Mouse (Mus musculus) liver, embryonic 12.5 days (tissue): ENCODE data around the gene Cog3. TPM values are rescaled to one million over a fixed set of nuclear protein-coding genes. Genes with fewer than 3 reads are reported as not detected.

ENCODE experiments used
- ATAC-seq: fragments of 200-750 bp; cut with Nextera tagmentation; 2 replicates; pipeline ENCODE4 v1.8.0; 2017; ENCODE audit warnings: moderate number of reproducible peaks, mild to moderate bottlenecking, moderate library complexity
- H3K27ac ChIP-seq: fragments of 300-500 bp; sonication (generic); 2 replicates; pipeline ENCODE4 v1.5.1; 2016; ENCODE audit warnings: mild to moderate bottlenecking
- H3K27me3 ChIP-seq: fragments of 300-500 bp; sonication (generic); replicated peaks from 2 replicates; pipeline ENCODE4 v1.6.1; 2016; ENCODE audit warnings: mild to moderate bottlenecking, moderate library complexity
- H3K36me3 ChIP-seq: fragments of 300-500 bp; sonication (generic); 2 replicates; pipeline ENCODE4 v1.6.1; 2016; ENCODE audit warnings: mild to moderate bottlenecking, moderate library complexity
- H3K4me1 ChIP-seq: fragments of 300-500 bp; sonication (generic); 2 replicates; pipeline ENCODE4 v1.6.1; 2016
- H3K4me2 ChIP-seq: fragments of 300-500 bp; sonication (generic); 2 replicates; pipeline ENCODE4 v1.6.1; 2016; ENCODE audit warnings: mild to moderate bottlenecking, moderate library complexity
- H3K4me3 ChIP-seq: fragments of 300-500 bp; sonication (generic); 2 replicates; pipeline ENCODE4 v1.5.1; 2016; ENCODE audit warnings: mild to moderate bottlenecking, moderate library complexity
- H3K9ac ChIP-seq: fragments of 300-500 bp; sonication (generic); 2 replicates; pipeline ENCODE4 v1.6.1; 2016; ENCODE audit warnings: mild to moderate bottlenecking, moderate library complexity
- H3K9me3 ChIP-seq: fragments of 300-500 bp; sonication (generic); replicated peaks from 2 replicates; pipeline ENCODE4 v1.6.1; 2016; ENCODE audit warnings: mild to moderate bottlenecking, moderate library complexity
- WGBS: fragments of 180-500 bp; shearing (Covaris S2); methylation state at CpG from one replicate; pipeline ENCODE4 v1.1.7; 2016; ENCODE audit not compliant: insufficient replicate concordance; 5-methylcytosine and 5-hydroxymethylcytosine counted together
- polyA plus RNA-seq: library from polyadenylated mRNA; unstranded; fragments of >200 nt; fragmentation: Nextera tagmentation; extraction: Ambion mirVana; gene quantifications from 2 replicates; pipeline ENCODE4 v1.2.1, GENCODE M21; 2016

Cog3 gene
- polyA plus RNA-seq, 1 experiment from 2014 or later: 11.7 TPM

DNA sequence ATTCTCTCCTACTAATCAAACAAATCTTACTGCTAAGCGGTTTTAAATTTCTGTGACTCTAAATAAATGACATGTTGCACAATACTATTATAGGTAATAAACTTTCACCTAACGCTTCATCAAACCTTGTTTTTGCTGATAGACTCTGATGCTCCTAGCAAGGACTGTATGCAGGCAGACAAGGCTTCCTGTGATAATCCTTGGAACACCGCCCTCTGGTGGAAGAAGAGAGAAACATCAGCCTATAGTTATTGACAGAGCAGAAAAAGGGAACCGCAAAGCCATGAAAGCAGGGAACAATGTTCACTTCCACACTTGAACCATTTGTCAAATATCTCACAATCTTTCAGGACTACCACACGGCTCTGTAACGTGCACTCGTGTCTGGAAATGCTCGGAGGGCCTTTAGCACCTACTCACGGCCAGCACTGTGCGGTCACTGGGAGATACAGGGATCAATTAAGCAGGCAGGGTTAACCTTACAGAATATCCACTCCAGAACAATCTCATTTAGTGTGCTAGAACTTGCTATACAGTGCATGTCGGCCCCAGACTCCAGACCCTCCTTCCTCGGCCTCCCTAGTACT lies 32.2 kb downstream of the Cog3 start:
- Histone ChIP-seq H3K9me3 (no peaks in the 10 kb centered on the region), H3K4me2 (no peak overlapping the region), H3K4me3 (no peak overlapping the region), H3K36me3 (peaks cover 93% of the 10 kb centered on the region), H3K9ac (no peak overlapping the region), H3K27me3 (no peaks in the 10 kb centered on the region), H3K4me1 (no peaks in the 10 kb centered on the region), H3K27ac (no peak overlapping the region)
- 51% methylated on average over 12 of the region's 12 CpGs for WGBS
- no peak for ATAC-seq

DNA sequence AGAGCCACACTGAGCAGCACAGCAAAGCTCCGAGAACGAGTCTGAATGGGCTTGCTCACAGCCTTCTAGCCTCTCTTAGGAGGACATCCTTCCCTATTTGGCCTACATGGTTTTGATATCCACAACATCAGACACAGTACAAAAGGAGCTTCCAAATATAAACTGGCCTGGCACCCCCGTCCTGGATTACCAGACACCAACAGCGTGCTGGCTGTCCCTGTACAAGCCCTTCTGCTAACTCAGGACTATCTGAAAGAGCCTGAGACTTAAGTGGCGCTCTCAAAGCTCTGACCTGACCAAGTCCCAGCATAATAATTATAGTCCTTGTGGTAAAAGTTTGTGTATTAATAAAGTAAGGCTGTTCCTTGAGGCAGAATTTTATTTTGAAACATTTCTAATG lies 34.2 kb downstream of the Cog3 start:
- no peaks in the 10 kb centered on the region for H3K4me1 ChIP-seq
- H3K9ac ChIP-seq: no peak overlapping the region
- H3K4me3 ChIP-seq: no peak overlapping the region
- WGBS: 85% methylated on average over 5 of the region's 5 CpGs
- no peaks in the 10 kb centered on the region for H3K9me3 ChIP-seq
- ATAC-seq: no peak
- no peak overlapping the region for H3K4me2 ChIP-seq
- H3K27me3 ChIP-seq: no peaks in the 10 kb centered on the region
- H3K27ac ChIP-seq: no peak overlapping the region
- peaks cover 94% of the 10 kb centered on the region for H3K36me3 ChIP-seq

DNA sequence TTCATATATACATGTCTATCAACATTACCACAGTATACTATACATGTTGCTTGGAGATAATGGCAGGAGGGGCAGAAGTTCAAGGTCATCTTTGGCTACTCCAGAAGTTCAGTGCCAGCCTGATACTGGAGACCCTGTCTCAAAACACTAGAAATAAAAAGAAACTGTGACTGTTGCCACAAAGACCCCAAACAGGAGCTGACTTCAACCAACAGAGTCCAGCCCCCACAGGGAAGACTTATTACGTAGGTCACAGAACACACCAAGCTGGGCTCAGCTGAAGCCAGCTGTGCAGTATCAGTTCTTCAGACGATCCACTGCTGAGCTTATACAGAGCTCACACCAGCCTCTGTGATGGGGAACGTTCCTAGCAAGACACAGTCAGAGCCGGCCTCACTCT lies 37.9 kb downstream of the Cog3 start:
- Histone ChIP-seq H3K4me3 (no peak overlapping the region), H3K4me2 (no peak overlapping the region), H3K27ac (no peak overlapping the region), H3K9me3 (no peaks in the 10 kb centered on the region), H3K9ac (no peak overlapping the region), H3K27me3 (no peaks in the 10 kb centered on the region), H3K36me3 (peaks cover 100% of the 10 kb centered on the region), H3K4me1 (no peaks in the 10 kb centered on the region)
- no peak for ATAC-seq
- WGBS: 86% methylated on average over 4 of the region's 4 CpGs

DNA sequence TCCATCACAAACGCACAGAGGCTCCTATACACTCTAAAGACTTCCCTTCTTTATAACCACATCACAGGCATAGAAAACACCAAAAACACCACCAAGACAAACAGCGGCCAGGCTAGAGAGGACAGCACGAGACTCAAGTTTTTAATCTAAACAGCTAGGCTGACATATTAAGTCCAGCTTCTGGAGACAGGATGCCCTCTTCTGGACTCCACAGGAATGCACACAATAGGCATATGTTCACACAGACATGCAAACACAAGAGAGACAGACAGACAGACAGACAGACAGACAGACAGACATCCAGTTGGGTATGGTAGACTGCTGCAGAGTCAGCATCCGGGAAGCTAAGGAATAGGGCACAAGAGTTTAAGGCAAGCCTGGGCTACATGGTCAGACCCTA lies 40.7 kb downstream of the Cog3 start:
- no peaks in the 10 kb centered on the region for H3K27me3 ChIP-seq
- no peak overlapping the region for H3K9ac ChIP-seq
- no peak for ATAC-seq
- no peak overlapping the region for H3K4me2 ChIP-seq
- H3K36me3 ChIP-seq: peaks cover 98% of the 10 kb centered on the region
- no peak overlapping the region for H3K27ac ChIP-seq
- H3K4me1 ChIP-seq: no peaks in the 10 kb centered on the region
- H3K9me3 ChIP-seq: no peaks in the 10 kb centered on the region
- WGBS: 85% methylated on average over 4 of the region's 4 CpGs
- H3K4me3 ChIP-seq: no peak overlapping the region

DNA sequence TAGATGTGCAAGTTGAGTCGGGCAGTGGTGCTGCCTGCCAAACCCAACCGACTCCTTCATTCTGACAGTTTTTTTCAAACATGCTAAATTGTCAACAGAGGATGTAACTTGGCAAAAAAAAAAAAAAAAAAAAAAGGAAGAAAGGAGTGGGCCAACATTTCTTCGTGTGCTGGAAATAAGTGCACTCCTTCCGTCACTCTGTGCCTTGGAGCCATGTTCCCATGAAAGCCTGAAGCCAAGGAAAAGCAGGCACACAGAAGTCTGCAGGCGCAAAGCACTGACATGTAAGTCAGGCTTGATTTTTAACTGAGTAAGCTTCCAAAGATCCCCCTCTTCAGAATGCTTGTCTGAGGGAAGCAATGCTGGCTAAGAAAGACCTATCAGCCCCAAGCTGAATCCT lies 41.6 kb downstream of the Cog3 start:
- Histone ChIP-seq H3K27ac (no peak overlapping the region), H3K4me1 (no peaks in the 10 kb centered on the region), H3K4me2 (no peak overlapping the region), H3K9ac (no peak overlapping the region), H3K9me3 (no peaks in the 10 kb centered on the region), H3K4me3 (no peak overlapping the region), H3K36me3 (peaks cover 98% of the 10 kb centered on the region), H3K27me3 (no peaks in the 10 kb centered on the region)
- 81% methylated on average over 5 of the region's 5 CpGs for WGBS
- no peak for ATAC-seq

DNA sequence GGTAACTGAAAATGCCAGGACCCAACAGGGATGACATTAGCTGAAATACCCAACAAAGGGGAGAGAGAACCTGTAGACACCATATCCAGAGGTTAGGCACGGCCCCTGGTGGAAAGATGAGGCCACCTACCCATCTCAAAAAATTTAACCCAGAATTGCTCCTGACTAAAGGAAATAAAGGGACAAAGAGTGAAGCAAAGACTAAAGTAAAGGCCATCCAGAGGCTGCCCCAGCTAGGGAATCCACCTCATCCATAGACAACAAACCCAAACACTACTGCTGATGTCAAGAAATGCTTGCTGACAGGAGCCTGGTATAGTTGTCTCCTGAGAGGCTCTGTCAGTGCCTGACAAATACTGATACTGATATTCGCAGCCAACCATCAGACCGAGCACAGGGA lies 42.6 kb downstream of the Cog3 start:
- H3K4me2 ChIP-seq: no peak overlapping the region
- 95% methylated on average over 3 of the region's 3 CpGs for WGBS
- peaks cover 96% of the 10 kb centered on the region for H3K36me3 ChIP-seq
- no peak overlapping the region for H3K4me3 ChIP-seq
- H3K9me3 ChIP-seq: no peaks in the 10 kb centered on the region
- no peak for ATAC-seq
- H3K4me1 ChIP-seq: no peaks in the 10 kb centered on the region
- no peak overlapping the region for H3K27ac ChIP-seq
- no peaks in the 10 kb centered on the region for H3K27me3 ChIP-seq
- H3K9ac ChIP-seq: no peak overlapping the region

DNA sequence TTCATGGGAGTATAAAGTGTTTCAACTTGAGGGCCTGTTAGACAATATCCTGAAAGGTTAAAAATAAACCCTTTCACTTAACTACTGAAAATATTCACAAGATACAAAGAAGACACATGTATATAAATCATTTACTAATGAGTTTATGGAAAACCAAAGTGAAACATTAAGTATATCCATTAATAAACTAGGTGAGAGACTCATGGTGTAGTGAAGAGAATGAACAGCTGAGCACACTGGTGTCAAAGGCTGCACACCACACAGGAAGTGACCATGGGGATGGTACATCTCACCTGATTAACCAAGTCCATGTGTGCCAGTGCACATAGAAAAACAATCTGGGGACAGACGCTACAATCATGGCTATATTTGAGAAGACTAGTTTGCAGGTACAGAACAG lies 45.3 kb downstream of the Cog3 start:
- 82% methylated on average over 1 of the region's 1 CpGs for WGBS
- Histone ChIP-seq H3K4me1 (no peaks in the 10 kb centered on the region), H3K27ac (no peak overlapping the region), H3K4me3 (no peak overlapping the region), H3K9ac (no peak overlapping the region), H3K4me2 (no peak overlapping the region), H3K36me3 (peaks cover 95% of the 10 kb centered on the region), H3K27me3 (no peaks in the 10 kb centered on the region), H3K9me3 (no peaks in the 10 kb centered on the region)
- no peak for ATAC-seq

DNA sequence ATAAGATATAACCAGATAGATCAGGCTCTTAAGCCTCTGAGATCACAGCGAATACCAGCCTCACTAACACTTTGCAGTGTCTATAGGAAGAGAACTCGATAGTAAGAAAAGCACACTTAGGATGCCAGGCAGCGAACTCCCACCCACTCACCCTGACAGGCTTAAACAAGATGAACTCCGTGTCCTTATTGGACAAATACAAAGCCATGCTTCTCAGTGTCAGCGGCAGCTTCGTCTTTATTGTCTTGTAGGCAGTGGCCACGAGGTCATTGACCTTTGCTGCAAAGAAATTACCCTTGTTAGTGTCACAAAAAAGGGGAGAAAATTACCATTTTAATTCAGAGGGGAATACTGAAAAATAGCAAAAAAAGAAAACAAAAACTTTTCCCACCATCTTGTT lies 46.5 kb downstream of the Cog3 start:
- ATAC-seq: no peak
- 82% methylated on average over 7 of the region's 7 CpGs for WGBS
- H3K36me3 ChIP-seq: peaks cover 95% of the 10 kb centered on the region

DNA sequence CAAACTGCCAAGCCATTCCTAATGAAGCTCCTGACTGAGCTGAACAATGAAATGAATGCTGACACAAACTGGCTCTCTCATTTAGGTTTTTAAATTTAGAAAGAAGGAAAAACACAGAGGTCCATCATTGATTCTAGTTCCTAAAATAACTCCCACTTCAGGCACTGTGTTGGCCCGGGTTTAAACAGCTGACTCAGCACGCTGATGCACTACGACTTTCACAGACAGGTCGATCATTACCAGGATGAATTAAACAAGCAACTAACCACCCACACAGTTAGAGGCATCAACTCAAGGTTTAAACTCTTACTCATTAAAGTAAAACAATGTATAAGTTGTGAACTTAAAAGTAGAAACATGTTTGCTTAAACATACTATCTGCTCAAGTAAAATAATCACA lies 47.7 kb downstream of the Cog3 start:
- Histone ChIP-seq H3K9ac (no peak overlapping the region), H3K27ac (no peak overlapping the region), H3K36me3 (peaks cover 90% of the 10 kb centered on the region), H3K9me3 (no peaks in the 10 kb centered on the region), H3K4me2 (no peak overlapping the region), H3K4me3 (no peak overlapping the region), H3K4me1 (no peaks in the 10 kb centered on the region), H3K27me3 (no peaks in the 10 kb centered on the region)
- 82% methylated on average over 4 of the region's 4 CpGs for WGBS
- no peak for ATAC-seq

More for the DNA sequence above, 46.5 kb downstream of the Cog3 start:
- Histone ChIP-seq H3K4me1 (no peaks in the 10 kb centered on the region), H3K9ac (no peak overlapping the region), H3K27me3 (no peaks in the 10 kb centered on the region), H3K27ac (no peak overlapping the region), H3K4me2 (no peak overlapping the region), H3K9me3 (no peaks in the 10 kb centered on the region), H3K4me3 (no peak overlapping the region)

DNA sequence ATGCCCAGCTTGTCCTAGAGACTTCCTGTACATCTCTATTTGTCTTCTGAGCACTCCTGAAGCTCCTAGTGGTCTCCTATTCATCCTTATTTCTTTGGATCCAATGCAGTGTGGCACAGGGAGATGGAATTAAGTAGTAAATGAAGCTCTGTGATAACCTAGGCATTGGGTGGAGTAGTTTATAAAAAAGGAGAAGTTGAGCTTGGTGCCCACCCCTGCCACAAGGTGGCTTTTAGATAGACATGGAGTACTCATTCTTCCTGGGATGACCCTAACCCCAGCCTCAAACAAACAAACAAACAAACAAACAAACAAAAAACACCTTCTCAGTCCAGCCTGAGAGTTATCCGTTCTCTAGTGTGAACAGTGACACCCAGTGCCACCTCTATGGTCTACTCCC lies 56.4 kb downstream of the Cog3 start:
- Histone ChIP-seq H3K36me3 (peaks cover 15% of the 10 kb centered on the region), H3K27me3 (no peaks in the 10 kb centered on the region), H3K9ac (no peak overlapping the region), H3K9me3 (no peaks in the 10 kb centered on the region), H3K4me3 (no peak overlapping the region), H3K4me1 (no peaks in the 10 kb centered on the region), H3K27ac (no peak overlapping the region), H3K4me2 (no peak overlapping the region)
- WGBS: 60% methylated on average over 1 of the region's 1 CpGs
- ATAC-seq: no peak

DNA sequence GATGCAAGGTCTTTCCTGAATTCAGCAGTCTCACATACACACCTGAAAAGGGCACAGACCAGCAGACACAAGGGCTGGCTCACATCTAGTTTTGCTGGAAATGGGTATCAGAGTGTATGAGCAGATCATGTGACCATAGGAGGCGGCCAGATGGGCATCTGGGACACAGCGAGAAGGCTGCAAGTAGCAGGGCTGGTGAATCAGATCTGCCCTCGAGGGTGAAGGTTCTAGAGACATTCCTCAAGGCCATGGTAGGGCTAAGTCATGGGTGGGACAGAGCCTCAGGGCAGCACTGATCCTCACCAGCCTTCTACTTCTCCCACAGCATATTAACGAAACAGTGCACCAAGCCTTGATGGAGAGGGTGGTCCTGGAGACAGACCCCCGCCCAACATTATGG lies 58.2 kb downstream of the Cog3 start:
- H3K4me2 ChIP-seq: no peak overlapping the region
- no peak for ATAC-seq
- peaks cover 2% of the 10 kb centered on the region for H3K36me3 ChIP-seq
- H3K9ac ChIP-seq: no peak overlapping the region
- 60% methylated on average over 5 of the region's 5 CpGs for WGBS
- H3K27me3 ChIP-seq: no peaks in the 10 kb centered on the region
- no peaks in the 10 kb centered on the region for H3K9me3 ChIP-seq
- H3K27ac ChIP-seq: no peak overlapping the region
- H3K4me1 ChIP-seq: no peaks in the 10 kb centered on the region
- no peak overlapping the region for H3K4me3 ChIP-seq

DNA sequence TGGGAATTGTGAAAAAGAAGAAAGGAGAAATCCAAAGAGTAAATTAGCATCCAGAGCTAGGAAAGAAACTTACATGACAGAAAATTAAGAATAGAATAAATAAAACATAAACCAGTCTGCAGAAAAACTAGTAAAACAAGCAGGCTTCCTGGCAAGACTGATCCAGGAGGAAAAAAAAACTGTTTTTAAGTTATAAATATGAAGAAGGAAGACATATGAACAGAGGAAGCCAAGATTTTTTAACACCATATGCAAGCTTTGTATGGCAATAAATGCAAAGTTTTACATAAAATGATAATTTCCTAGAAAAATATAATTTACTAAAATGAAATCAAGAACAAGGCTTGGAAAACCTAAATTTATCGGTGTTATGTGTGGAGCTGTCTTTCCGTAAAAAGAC lies 63.9 kb downstream of the Cog3 start:
- ATAC-seq: no peak
- no peak overlapping the region for H3K9ac ChIP-seq
- no peaks in the 10 kb centered on the region for H3K36me3 ChIP-seq
- no peaks in the 10 kb centered on the region for H3K9me3 ChIP-seq
- no peaks in the 10 kb centered on the region for H3K27me3 ChIP-seq
- H3K27ac ChIP-seq: no peak overlapping the region
- no peaks in the 10 kb centered on the region for H3K4me1 ChIP-seq
- WGBS: 86% methylated on average over 2 of the region's 2 CpGs
- H3K4me2 ChIP-seq: no peak overlapping the region
- no peak overlapping the region for H3K4me3 ChIP-seq

DNA sequence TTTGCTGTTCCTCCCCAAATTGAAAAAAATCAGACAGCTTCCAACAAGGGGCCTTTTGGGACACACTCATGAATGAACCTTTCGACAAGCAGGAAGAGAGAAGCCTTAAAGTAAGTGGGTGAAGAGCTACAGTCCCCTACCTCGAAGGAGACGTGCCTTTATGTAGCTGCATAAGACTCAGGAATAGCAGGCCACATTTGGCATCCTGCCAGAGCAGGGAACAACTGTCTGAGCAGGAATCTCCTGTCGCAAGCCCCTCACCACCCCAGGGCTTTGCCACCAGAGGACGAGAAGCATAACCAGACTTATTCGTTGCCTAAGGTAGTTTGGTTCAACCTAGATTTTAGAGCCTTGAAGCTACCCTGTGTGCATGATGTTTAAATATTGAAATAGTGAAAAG lies 78.0 kb downstream of the Cog3 start:
- H3K4me1 ChIP-seq: no peaks in the 10 kb centered on the region
- H3K4me3 ChIP-seq: no peak overlapping the region
- WGBS: 57% methylated on average over 6 of the region's 6 CpGs
- H3K9me3 ChIP-seq: no peaks in the 10 kb centered on the region
- H3K27ac ChIP-seq: no peak overlapping the region
- H3K4me2 ChIP-seq: no peak overlapping the region
- ATAC-seq: no peak
- no peaks in the 10 kb centered on the region for H3K36me3 ChIP-seq
- no peak overlapping the region for H3K9ac ChIP-seq
- H3K27me3 ChIP-seq: no peaks in the 10 kb centered on the region
